Mouse (Mus musculus) limb, embryonic 12.5 days (tissue): ENCODE measurements around the gene Cc2d1a. TPM values are rescaled to one million over a fixed set of nuclear protein-coding genes. Genes with fewer than 3 reads are reported as not detected.

ENCODE experiments used
- ATAC-seq: fragments of 200-750 bp; cut with Nextera tagmentation; 2 replicates; pipeline ENCODE4 v1.8.0; 2017; ENCODE audit warnings: low read depth, moderate TSS enrichment; ENCODE audit not compliant: insufficient number of reproducible peaks, insufficient read depth, low FRiP score, low TSS enrichment
- H3K27ac ChIP-seq: fragments of 300-500 bp; sonication (generic); 2 replicates; pipeline ENCODE4 v1.5.1; 2016; ENCODE audit warnings: mild to moderate bottlenecking, moderate library complexity
- H3K27me3 ChIP-seq: fragments of 300-500 bp; sonication (generic); 2 replicates; pipeline ENCODE4 v1.6.1; 2016; ENCODE audit warnings: mild to moderate bottlenecking, moderate library complexity
- H3K36me3 ChIP-seq: fragments of 300-500 bp; sonication (generic); 2 replicates; pipeline ENCODE4 v1.6.1; 2016; ENCODE audit warnings: mild to moderate bottlenecking, moderate library complexity
- H3K4me1 ChIP-seq: fragments of 300-500 bp; sonication (generic); replicated peaks from 2 replicates; pipeline ENCODE4 v1.6.1; 2016
- H3K4me2 ChIP-seq: fragments of 300-500 bp; sonication (generic); 2 replicates; pipeline ENCODE4 v1.6.1; 2016; ENCODE audit warnings: mild to moderate bottlenecking, moderate library complexity
- H3K4me3 ChIP-seq: fragments of 300-500 bp; sonication (generic); replicated peaks from 2 replicates; pipeline ENCODE4 v1.5.1; 2016; ENCODE audit warnings: mild to moderate bottlenecking
- H3K9ac ChIP-seq: fragments of 300-500 bp; sonication (generic); replicated peaks from 2 replicates; pipeline ENCODE4 v1.6.1; 2016; ENCODE audit warnings: mild to moderate bottlenecking, moderate library complexity
- H3K9me3 ChIP-seq: fragments of 300-500 bp; sonication (generic); 2 replicates; pipeline ENCODE4 v1.6.1; 2016; ENCODE audit warnings: mild to moderate bottlenecking, moderate library complexity
- WGBS: fragments of 180-500 bp; shearing (Covaris S2); methylation state at CpG from one replicate; pipeline ENCODE4 v1.1.7; 2016; 5-methylcytosine and 5-hydroxymethylcytosine counted together
- polyA plus RNA-seq: library from polyadenylated mRNA; unstranded; fragments of >200 nt; fragmentation: Nextera tagmentation; extraction: Ambion mirVana; gene quantifications from 2 replicates; pipeline ENCODE4 v1.2.1, GENCODE M21; 2016

Cc2d1a gene
- polyA plus RNA-seq, 1 experiment from 2014 or later = 26.2 TPM

- Histone ChIP-seq H3K27me3 (no peaks in the 10 kb centered on the region; the same call in 1 of the 2 replicates), H3K4me2 (peak overlapping the region; percentile 8; the same call in 1 of the 2 replicates), H3K36me3 (peaks cover 47% of the 10 kb centered on the region), H3K4me3 (no peak overlapping the region), H3K9ac (no peak overlapping the region), H3K4me1 (peaks cover 27% of the 10 kb centered on the region), H3K9me3 (no peaks in the 10 kb centered on the region), H3K27ac (no peak overlapping the region)
- 45% methylated on average over 30 of the region's 30 CpGs for WGBS
- no peak for ATAC-seq
These were observed 16.9 kb downstream of the Cc2d1a start for GRCm38 (mm10) chr8:84130806-84131205.

- WGBS = 57% methylated on average over 8 of the region's 8 CpGs
- Histone ChIP-seq H3K4me2 (peak overlapping the region; percentile 21), H3K36me3 (peaks cover 21% of the 10 kb centered on the region), H3K9me3 (no peaks in the 10 kb centered on the region), H3K4me3 (no peak overlapping the region), H3K4me1 (peaks cover 27% of the 10 kb centered on the region), H3K9ac (no peak overlapping the region), H3K27ac (no peak overlapping the region), H3K27me3 (no peaks in the 10 kb centered on the region; the same call in 1 of the 2 replicates)
- no peak for ATAC-seq
These were observed 19.5 kb downstream of the Cc2d1a start for GRCm38 (mm10) chr8:84128277-84128676.

- Histone ChIP-seq H3K9me3 (no peaks in the 10 kb centered on the region), H3K27me3 (no peaks in the 10 kb centered on the region; the same call in 1 of the 2 replicates), H3K27ac (peak overlapping the region; percentile 50; the same call in 1 of the 2 replicates), H3K4me1 (peaks cover 27% of the 10 kb centered on the region), H3K9ac (no peak overlapping the region), H3K36me3 (peaks cover 12% of the 10 kb centered on the region), H3K4me2 (peak overlapping the region; percentile 21), H3K4me3 (no peak overlapping the region)
- WGBS = 54% methylated on average over 17 of the region's 17 CpGs
- peak; percentile 53 for ATAC-seq
These were observed 20.4 kb downstream of the Cc2d1a start for GRCm38 (mm10) chr8:84127202-84127901.

GRCm38 (mm10) chr8:84126742-84127141 is 21.0 kb downstream of the Cc2d1a start:
- peaks cover 27% of the 10 kb centered on the region for H3K4me1 ChIP-seq
- peaks cover 6% of the 10 kb centered on the region for H3K36me3 ChIP-seq
- no peak for ATAC-seq
- no peaks in the 10 kb centered on the region for H3K9me3 ChIP-seq
- no peak overlapping the region for H3K9ac ChIP-seq
- 58% methylated on average over 2 of the region's 2 CpGs for WGBS
- no peak overlapping the region for H3K4me2 ChIP-seq
- peak overlapping the region; percentile 50; the same call in 1 of the 2 replicates for H3K27ac ChIP-seq
- H3K4me3 ChIP-seq = no peak overlapping the region
- H3K27me3 ChIP-seq = no peaks in the 10 kb centered on the region; the same call in 1 of the 2 replicates

GRCm38 (mm10) chr8:84125656-84126055 is 22.1 kb downstream of the Cc2d1a start, which contains the start of gene Podnl1:
Gene Podnl1 (plus strand): TSS chr8:84125989.
- Histone ChIP-seq H3K27me3 (no peaks in the 10 kb centered on the region; the same call in 1 of the 2 replicates), H3K4me2 (no peak within 1 kb of the TSS)
- ATAC-seq = no peak

DNA sequence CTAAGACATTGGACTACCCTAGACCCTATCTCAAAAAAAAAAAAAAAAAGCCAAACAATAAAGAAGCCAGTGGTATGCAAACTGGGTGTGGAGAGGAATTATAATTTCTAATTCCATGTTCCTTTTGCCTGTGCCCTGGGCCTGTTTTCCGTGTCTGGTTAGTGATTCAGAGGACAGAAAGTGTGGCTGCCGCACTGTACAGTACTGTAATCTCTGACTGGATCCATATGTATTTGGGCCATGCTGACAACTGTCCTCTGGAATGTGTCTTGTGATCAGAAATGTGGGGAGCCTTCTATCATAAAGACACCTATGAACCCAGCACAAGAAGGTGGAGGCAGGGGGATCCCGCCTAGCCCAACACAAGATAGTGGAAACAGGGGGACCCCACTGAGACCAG is 25.6 kb downstream of the Cc2d1a start:
- Histone ChIP-seq H3K9ac (no peak overlapping the region), H3K36me3 (no peaks in the 10 kb centered on the region), H3K4me2 (no peak overlapping the region), H3K27me3 (no peaks in the 10 kb centered on the region), H3K27ac (no peak overlapping the region), H3K4me1 (peaks cover 6% of the 10 kb centered on the region; the same call in 1 of the 2 replicates), H3K4me3 (no peak overlapping the region), H3K9me3 (0 out of 2 replicates have a peak, but pooled peaks cover 3% of the 10 kb centered on the region)
- 88% methylated on average over 3 of the region's 3 CpGs for whole genome bisulfite sequencing
- no peak for ATAC-seq

More at GRCm38 (mm10) chr8:84125656-84126055, 22.1 kb downstream of the Cc2d1a start, which contains the start of gene Podnl1:
- Histone ChIP-seq H3K9me3 (no peaks in the 10 kb centered on the region), H3K36me3 (no peaks in the 10 kb centered on the region), H3K4me1 (peaks cover 23% of the 10 kb centered on the region), H3K9ac (no peak within 1 kb of the TSS), H3K27ac (peak within 1 kb of the TSS; percentile 50; the same call in 1 of the 2 replicates), H3K4me3 (no peak within 1 kb of the TSS)
- 68% methylated on average over 9 of the region's 9 CpGs for WGBS

GRCm38 (mm10) chr8:84115646-84116045 is 32.1 kb downstream of the Cc2d1a start:
- Histone ChIP-seq H3K27me3 (no peaks in the 10 kb centered on the region), H3K9ac (no peak overlapping the region), H3K4me1 (no peaks in the 10 kb centered on the region), H3K27ac (no peak overlapping the region), H3K36me3 (no peaks in the 10 kb centered on the region), H3K4me2 (no peak overlapping the region), H3K4me3 (no peak overlapping the region), H3K9me3 (0 out of 2 replicates have a peak, but pooled peaks cover 3% of the 10 kb centered on the region)
- no peak for ATAC-seq
- WGBS = 81% methylated on average over 6 of the region's 6 CpGs

- H3K36me3 ChIP-seq = peaks cover 18% of the 10 kb centered on the region
- peaks cover 23% of the 10 kb centered on the region for H3K4me1 ChIP-seq
- no peak for ATAC-seq
- H3K9me3 ChIP-seq = peaks cover 4% of the 10 kb centered on the region; the same call in 1 of the 2 replicates
- no peak overlapping the region for H3K9ac ChIP-seq
- H3K27ac ChIP-seq = no peak overlapping the region
- 94% methylated on average over 6 of the region's 6 CpGs for WGBS
- no peaks in the 10 kb centered on the region for H3K27me3 ChIP-seq
- H3K4me3 ChIP-seq = no peak overlapping the region
- H3K4me2 ChIP-seq = no peak overlapping the region
These were observed 41.3 kb downstream of the Cc2d1a start for GRCm38 (mm10) chr8:84106216-84107040.

GRCm38 (mm10) chr8:84105676-84106075 is 42.1 kb downstream of the Cc2d1a start:
- Histone ChIP-seq H3K36me3 (peaks cover 25% of the 10 kb centered on the region), H3K9ac (no peak overlapping the region), H3K9me3 (peaks cover 4% of the 10 kb centered on the region; the same call in 1 of the 2 replicates), H3K4me1 (peaks cover 23% of the 10 kb centered on the region), H3K27me3 (no peaks in the 10 kb centered on the region), H3K4me2 (no peak overlapping the region), H3K27ac (peak overlapping the region; percentile 35; the same call in 1 of the 2 replicates), H3K4me3 (no peak overlapping the region)
- ATAC-seq = no peak
- 69% methylated on average over 2 of the region's 2 CpGs for WGBS

- 8% methylated on average over 42 of the region's 42 CpGs for WGBS
- Histone ChIP-seq H3K4me1 (peaks cover 23% of the 10 kb centered on the region), H3K9me3 (peaks cover 4% of the 10 kb centered on the region; the same call in 1 of the 2 replicates), H3K27me3 (no peaks in the 10 kb centered on the region), H3K4me3 (peak within 1 kb of the TSS; percentile 65), H3K4me2 (peak within 1 kb of the TSS; percentile 78), H3K9ac (peak within 1 kb of the TSS; percentile 87), H3K36me3 (peaks cover 30% of the 10 kb centered on the region), H3K27ac (peak within 1 kb of the TSS; percentile 92)
- peak; percentile 96 for ATAC-seq
These were observed 42.8 kb downstream of the Cc2d1a start, which contains the start of gene Dcaf15 for GRCm38 (mm10) chr8:84104697-84105609. Gene Dcaf15 (minus strand): TSS chr8:84104768.
